In the genomic region with DNA sequence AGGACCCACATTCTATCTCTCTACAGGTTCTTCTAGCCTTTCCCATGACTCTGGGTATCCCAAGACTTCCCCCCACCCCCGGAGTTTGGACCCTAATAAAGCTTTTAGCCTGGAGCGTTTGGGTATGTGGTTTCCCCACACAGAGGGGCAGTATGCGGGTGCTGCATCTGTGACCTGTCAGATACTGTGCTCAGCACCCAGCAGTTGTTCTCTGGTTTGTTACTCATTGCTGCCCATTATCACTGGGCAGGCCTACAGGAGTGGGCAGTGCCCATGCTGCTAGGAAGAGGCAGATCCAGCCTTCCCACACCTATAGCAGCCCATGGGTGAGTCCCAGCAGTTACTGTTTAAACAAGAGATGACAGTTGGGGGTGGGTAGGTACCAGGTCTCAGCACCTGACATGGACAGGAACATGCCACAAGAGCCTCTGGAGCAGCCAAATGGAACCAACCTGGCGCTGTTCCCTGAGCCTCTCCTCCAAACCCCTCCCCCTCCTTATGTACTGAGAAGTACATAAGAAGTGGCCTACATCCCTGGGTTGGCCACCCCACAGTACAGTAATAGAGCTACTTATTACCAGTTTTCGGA, we compare ENCODE assay signal across 10 mouse cellular contexts. TPM values are rescaled to one million over a fixed set of nuclear protein-coding genes. Genes with fewer than 3 reads are reported as not detected.
DNase-seq lines count a peak whose midpoint lies in the region; ATAC-seq lines count a peak whose summit lies in the region.
"Had no signal": no experiment of that assay in that cellular context is flagged by ENCODE, and none has a peak within 500 bp of the region (broad histone marks: within the 10 kb centered on the region; RNA-seq: fewer than 3 reads in every experiment).

No protein-coding gene starts in this region.

- ATAC-seq in heart, embryonic 13.5 days (ENCODE audit: extremely low read depth, insufficient number of reproducible peaks, low FRiP score, low TSS enrichment) = no peak
- no peak for ATAC-seq in embryonic facial prominence, embryonic 14.5 days (ENCODE audit: low read depth)
- no peak for ATAC-seq in kidney, embryonic 14.5 days (ENCODE audit: low FRiP score, low TSS enrichment)

- H3K27ac ChIP-seq in heart, embryonic 13.5 days (replicated peaks) = peak overlapping the region; percentile 97
- H3K27ac ChIP-seq in embryonic facial prominence, embryonic 14.5 days (replicated peaks; ENCODE audit: low read depth, low read length) = no peak overlapping the region
- H3K27ac ChIP-seq in kidney, embryonic 14.5 days (ENCODE audit: low read depth, low read length) = no peak overlapping the region

- peaks cover 41% of the 10 kb centered on the region for H3K4me1 ChIP-seq in heart, embryonic 13.5 days
- H3K4me1 ChIP-seq in embryonic facial prominence, embryonic 14.5 days (ENCODE audit: control insufficient read depth, insufficient read depth, low read length) = peaks cover 23% of the 10 kb centered on the region
- H3K4me1 ChIP-seq in kidney, embryonic 14.5 days (ENCODE audit: control insufficient read depth, insufficient read depth, low read length) = peaks cover 33% of the 10 kb centered on the region

- DNase-seq in heart, postnatal 4 days = no peak
- no peak for DNase-seq in embryonic facial prominence, embryonic 14.5 days (ENCODE audit: low spot score)
- DNase-seq in lung, postnatal 14 days = peak; percentile 40
- no peak for DNase-seq in adrenal gland, postnatal 25 days
- DNase-seq in ovary, postnatal 14 days (ENCODE audit: low spot score) = no peak
- DNase-seq in right cerebral cortex, postnatal 14 days = no peak

- peak overlapping the region; percentile 87 for H3K9ac ChIP-seq in heart, embryonic 13.5 days
- H3K9ac ChIP-seq in embryonic facial prominence, embryonic 14.5 days (ENCODE audit: low read depth, low read length) = no peak overlapping the region
- H3K9ac ChIP-seq in kidney, embryonic 14.5 days (ENCODE audit: low read depth, low read length) = no peak overlapping the region

- peak overlapping the region; percentile 74 for H3K4me3 ChIP-seq in heart, embryonic 13.5 days
- no peak overlapping the region; the same call in 1 of the 2 replicates for H3K4me3 ChIP-seq in embryonic facial prominence, embryonic 14.5 days (ENCODE audit: low read depth, low read length)
- no peak overlapping the region for H3K4me3 ChIP-seq in kidney, embryonic 14.5 days (ENCODE audit: low read length)

- no peaks in the 10 kb centered on the region for H3K27me3 ChIP-seq in heart, embryonic 13.5 days (replicated peaks)
- no peaks in the 10 kb centered on the region for H3K27me3 ChIP-seq in embryonic facial prominence, embryonic 14.5 days (replicated peaks; ENCODE audit: control insufficient read depth, insufficient read depth, low read length)
- H3K27me3 ChIP-seq in kidney, embryonic 14.5 days (ENCODE audit: control insufficient read depth, insufficient read depth, low read length) = no peaks in the 10 kb centered on the region

- H3K9me3 ChIP-seq in heart, embryonic 13.5 days = no peaks in the 10 kb centered on the region
- no peaks in the 10 kb centered on the region for H3K9me3 ChIP-seq in embryonic facial prominence, embryonic 14.5 days (ENCODE audit: control insufficient read depth, low read length)
- H3K9me3 ChIP-seq in kidney, embryonic 14.5 days (ENCODE audit: control insufficient read depth, low read length) = no peaks in the 10 kb centered on the region

- 87% methylated on average over 5 of the region's 5 CpGs for WGBS in heart, embryonic 13.5 days
- 90% methylated on average over 5 of the region's 5 CpGs for WGBS in embryonic facial prominence, embryonic 14.5 days
- 68% methylated on average over 5 of the region's 5 CpGs for WGBS in kidney, embryonic 14.5 days

- H3K4me2 ChIP-seq in heart, embryonic 13.5 days = peak overlapping the region; percentile 85
- H3K4me2 ChIP-seq in embryonic facial prominence, embryonic 14.5 days (ENCODE audit: low read depth, low read length) = peak overlapping the region; percentile 68
- peak overlapping the region; percentile 84 for H3K4me2 ChIP-seq in kidney, embryonic 14.5 days (replicated peaks; ENCODE audit: low read depth, low read length)

- H3K36me3 ChIP-seq in heart, embryonic 13.5 days = peaks cover 44% of the 10 kb centered on the region
- H3K36me3 ChIP-seq in embryonic facial prominence, embryonic 14.5 days (ENCODE audit: control insufficient read depth, insufficient read depth, low read length) = peaks cover 22% of the 10 kb centered on the region
- peaks cover 30% of the 10 kb centered on the region for H3K36me3 ChIP-seq in kidney, embryonic 14.5 days (ENCODE audit: control insufficient read depth, insufficient read depth, low read length)

RNA-seq across cellular contexts. Expression of a gene that starts 3.6 kb away (rescaled TPM):
- polyA plus RNA-seq in heart, embryonic 13.5 days (2015; fragmentation: Nextera tagmentation; extraction: Ambion mirVana) = 77.1 and 79.5 TPM in 2 replicates
- 100 to 1,000 TPM; 188 to 190 TPM for total RNA-seq in heart, postnatal 4 days (2021)
- polyA plus RNA-seq in embryonic facial prominence, embryonic 14.5 days (2014; fragmentation: Nextera tagmentation; extraction: Ambion mirVana) = 100 and 116 TPM in 2 replicates
- polyA plus RNA-seq in kidney, embryonic 14.5 days (2014; fragmentation: Nextera tagmentation; extraction: Ambion mirVana) = 51.8 and 70.7 TPM in 2 replicates
- total RNA-seq in adrenal gland, postnatal 25 days (2021) = 59.6 and 67.6 TPM in 2 replicates

RNA-seq across cellular contexts. Expression of a gene that starts 22.4 kb away (rescaled TPM):
- 128 and 130 TPM in 2 replicates for polyA plus RNA-seq in heart, embryonic 13.5 days (2015; fragmentation: Nextera tagmentation; extraction: Ambion mirVana)
- 10 to 100 TPM; 55.7 to 59.2 TPM for total RNA-seq in heart, postnatal 4 days (2021)
- 204 and 215 TPM in 2 replicates for polyA plus RNA-seq in embryonic facial prominence, embryonic 14.5 days (2014; fragmentation: Nextera tagmentation; extraction: Ambion mirVana)
- 82.1 and 107 TPM in 2 replicates for polyA plus RNA-seq in kidney, embryonic 14.5 days (2014; fragmentation: Nextera tagmentation; extraction: Ambion mirVana)
- 16.5 and 32.2 TPM in 2 replicates for total RNA-seq in adrenal gland, postnatal 25 days (2021)

RNA-seq across cellular contexts. Expression of a gene that starts 32.2 kb away (rescaled TPM):
- 9.0 and 10.0 TPM in 2 replicates for polyA plus RNA-seq in heart, embryonic 13.5 days (2015; fragmentation: Nextera tagmentation; extraction: Ambion mirVana)
- 10 to 100 TPM; 17.2 to 21.1 TPM for total RNA-seq in heart, postnatal 4 days (2021)
- polyA plus RNA-seq in embryonic facial prominence, embryonic 14.5 days (2014; fragmentation: Nextera tagmentation; extraction: Ambion mirVana) = 0.81 and 1.0 TPM in 2 replicates
- 0.40 and 0.61 TPM in 2 replicates for polyA plus RNA-seq in kidney, embryonic 14.5 days (2014; fragmentation: Nextera tagmentation; extraction: Ambion mirVana)
- total RNA-seq in adrenal gland, postnatal 25 days (2021) = 0.90 and 1.3 TPM in 2 replicates

RNA-seq across cellular contexts. Expression of a gene that starts 48.8 kb away (rescaled TPM):
- polyA plus RNA-seq in heart, embryonic 13.5 days (2015; fragmentation: Nextera tagmentation; extraction: Ambion mirVana) = 0.11 and 0.16 TPM in 2 replicates
- total RNA-seq in heart, postnatal 4 days (2021) = under 1 TPM; 0.11 to 0.24 TPM
- 0.36 and 0.41 TPM in 2 replicates for polyA plus RNA-seq in embryonic facial prominence, embryonic 14.5 days (2014; fragmentation: Nextera tagmentation; extraction: Ambion mirVana)
- 0.39 and 0.77 TPM in 2 replicates for polyA plus RNA-seq in kidney, embryonic 14.5 days (2014; fragmentation: Nextera tagmentation; extraction: Ambion mirVana)
- 0.18 and 0.33 TPM in 2 replicates for total RNA-seq in adrenal gland, postnatal 25 days (2021)
- total RNA-seq: heart, postnatal 36 days; megakaryocyte progenitor cell, adult 5-6 weeks had no signal
